Mouse (Mus musculus): ENCODE measurements around the gene Cacnb2.
A peak's percentile ranks its signal among the peaks of the same experiment; 100 is the strongest.

Cacnb2 gene

GRCm38 (mm10) chr2:14602788-14603187, at the start of gene Cacnb2:
Cacnb2 (plus strand) TSS chr2:14603088.
- no peak for DNase-seq (ENCODE audit: low read depth, low spot score)

GRCm38 (mm10) chr2:14568020-14568419, 34.9 kb upstream of the Cacnb2 start:
- no peak for DNase-seq (ENCODE audit: low read depth, low spot score)

GRCm38 (mm10) chr2:14571300-14571699, 31.6 kb upstream of the Cacnb2 start:
- no peak for DNase-seq (ENCODE audit: low read depth, low spot score)

- no peak for DNase-seq (ENCODE audit: low read depth, low spot score)
Observed at GRCm38 (mm10) chr2:14589541-14589940, 13.3 kb upstream of the Cacnb2 start.

GRCm38 (mm10) chr2:14597909-14598563, 4.9 kb upstream of the Cacnb2 start:
- DNase-seq (ENCODE audit: low read depth, low spot score) = no peak

GRCm38 (mm10) chr2:14603784-14604781, 1.2 kb downstream of the Cacnb2 start:
- DNase-seq (ENCODE audit: low read depth, low spot score) = peak; percentile 79

- peak; percentile 39 for DNase-seq (ENCODE audit: low read depth, low spot score)
Observed at GRCm38 (mm10) chr2:14604791-14605190, 1.9 kb downstream of the Cacnb2 start.

- DNase-seq (ENCODE audit: low read depth, low spot score) = no peak
Observed at GRCm38 (mm10) chr2:14605207-14605606, 2.3 kb downstream of the Cacnb2 start.

- no peak for DNase-seq (ENCODE audit: low read depth, low spot score)
Observed at GRCm38 (mm10) chr2:14608606-14609005, 5.7 kb downstream of the Cacnb2 start.

- no peak for DNase-seq (ENCODE audit: low read depth, low spot score)
Observed at GRCm38 (mm10) chr2:14612705-14613104, 9.8 kb downstream of the Cacnb2 start.

GRCm38 (mm10) chr2:14616361-14616760, 13.5 kb downstream of the Cacnb2 start:
- DNase-seq (ENCODE audit: low read depth, low spot score) = no peak

- no peak for DNase-seq (ENCODE audit: low read depth, low spot score)
Observed at GRCm38 (mm10) chr2:14620120-14620853, 17.4 kb downstream of the Cacnb2 start.

GRCm38 (mm10) chr2:14620891-14621290, 18.0 kb downstream of the Cacnb2 start:
- no peak for DNase-seq (ENCODE audit: low read depth, low spot score)

GRCm38 (mm10) chr2:14623820-14624219, 20.9 kb downstream of the Cacnb2 start:
- no peak for DNase-seq (ENCODE audit: low read depth, low spot score)

GRCm38 (mm10) chr2:14629814-14630492, 27.1 kb downstream of the Cacnb2 start:
- DNase-seq (ENCODE audit: low read depth, low spot score) = no peak

- DNase-seq (ENCODE audit: low read depth, low spot score) = no peak
Observed at GRCm38 (mm10) chr2:14631590-14631989, 28.7 kb downstream of the Cacnb2 start.

GRCm38 (mm10) chr2:14633202-14633601, 30.3 kb downstream of the Cacnb2 start:
- DNase-seq (ENCODE audit: low read depth, low spot score) = no peak

- DNase-seq (ENCODE audit: low read depth, low spot score) = no peak
Observed at GRCm38 (mm10) chr2:14639266-14639665, 36.4 kb downstream of the Cacnb2 start.

- no peak for DNase-seq (ENCODE audit: low read depth, low spot score)
Observed at GRCm38 (mm10) chr2:14639877-14640276, 37.0 kb downstream of the Cacnb2 start.

GRCm38 (mm10) chr2:14641040-14641439, 38.2 kb downstream of the Cacnb2 start:
- DNase-seq (ENCODE audit: low read depth, low spot score) = no peak

GRCm38 (mm10) chr2:14651268-14651667, 48.4 kb downstream of the Cacnb2 start:
- DNase-seq (ENCODE audit: low read depth, low spot score) = no peak

All from ZHBTc4 (cell line).